Mouse (Mus musculus) retina, postnatal 7 days (tissue): Measurements from ENCODE around the gene Ptpre.
"Not testable (repeated sequence)": the region's sequence is repeated elsewhere in the genome, so short reads cannot be mapped to it uniquely, and the experiment has no call there.

Experiments
- DNase-seq: peaks from one replicate; pipeline ENCODE4 v3.0.0-alpha.2; 2012; ENCODE audit warnings: low read depth, low spot score

Ptpre gene

DNA sequence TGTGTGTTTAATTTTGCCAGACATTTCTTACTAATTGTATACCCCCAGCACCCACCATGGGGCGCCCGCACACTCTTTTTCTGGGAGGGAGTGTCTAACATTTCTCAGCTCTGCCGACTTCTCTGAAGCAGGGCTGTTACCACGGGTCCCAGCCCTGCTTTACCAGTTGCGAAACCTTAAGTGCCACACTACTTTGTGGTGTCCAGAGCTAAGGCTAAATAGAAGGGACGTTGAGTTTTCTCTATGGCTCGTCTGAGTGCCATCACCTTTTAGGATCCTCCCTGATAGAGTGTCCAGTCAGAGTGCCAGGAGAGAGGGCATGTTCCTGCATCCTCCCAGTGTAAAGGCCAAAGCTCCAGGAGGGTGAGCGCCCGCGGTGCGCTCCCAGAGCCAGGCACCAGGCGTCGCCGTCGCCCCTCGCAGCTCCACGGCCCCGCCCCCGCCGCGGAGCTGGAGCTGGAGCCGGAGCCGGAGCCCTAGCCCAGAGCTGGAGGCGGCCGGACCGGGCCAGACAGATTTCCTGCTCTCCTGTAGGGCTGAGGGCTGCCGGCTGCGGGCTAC lies at the start of gene Ptpre:
Gene Ptpre (plus strand): TSS at position 141 of the 561 bp plus-strand sequence.
- peak; percentile 66 for DNase-seq

- no peak for DNase-seq
These were observed 49.0 kb upstream of the Ptpre start for GRCm38 (mm10) chr7:135488214-135488810.

DNA sequence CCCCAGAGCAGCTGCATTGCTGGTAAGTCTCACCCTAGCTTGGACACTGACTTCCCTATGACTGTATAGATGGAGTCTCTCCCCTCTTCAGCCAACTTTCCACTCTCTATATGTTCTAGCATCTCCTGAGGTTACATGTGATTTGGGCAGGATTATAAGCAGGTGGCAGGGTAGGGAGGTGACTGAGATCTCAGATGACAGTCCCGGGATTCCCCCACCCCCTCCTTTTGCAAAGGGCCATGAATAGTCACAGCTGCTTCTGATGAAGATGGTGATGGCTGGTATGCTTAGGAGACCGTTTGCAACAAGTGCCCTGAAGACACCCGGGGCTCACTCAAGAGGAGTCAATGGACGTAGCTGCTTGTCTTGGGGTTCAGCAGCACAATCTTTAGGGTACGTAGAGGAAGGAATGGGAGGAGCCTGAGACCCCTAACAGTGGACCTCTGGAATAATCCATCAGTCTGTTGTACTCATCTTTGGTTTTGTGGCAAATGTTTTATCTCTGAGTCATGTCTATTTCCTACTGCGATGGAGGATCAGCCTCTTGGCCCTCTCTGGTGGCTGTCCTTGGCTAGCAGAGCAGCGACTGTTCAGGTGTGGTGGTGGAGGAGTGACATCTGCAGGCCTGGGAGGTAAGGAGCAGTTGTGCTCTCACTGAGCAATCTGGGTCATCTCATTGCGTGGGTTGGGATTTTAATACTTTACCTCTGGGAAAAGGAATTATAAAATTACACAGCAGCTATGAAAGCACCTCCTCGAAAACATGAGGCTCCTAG lies 47.4 kb upstream of the Ptpre start:
- DNase-seq: no peak

- DNase-seq: no peak
These were observed 46.8 kb upstream of the Ptpre start for GRCm38 (mm10) chr7:135490500-135490886.

- DNase-seq: no peak
These were observed 42.0 kb upstream of the Ptpre start for GRCm38 (mm10) chr7:135495303-135495702.

DNA sequence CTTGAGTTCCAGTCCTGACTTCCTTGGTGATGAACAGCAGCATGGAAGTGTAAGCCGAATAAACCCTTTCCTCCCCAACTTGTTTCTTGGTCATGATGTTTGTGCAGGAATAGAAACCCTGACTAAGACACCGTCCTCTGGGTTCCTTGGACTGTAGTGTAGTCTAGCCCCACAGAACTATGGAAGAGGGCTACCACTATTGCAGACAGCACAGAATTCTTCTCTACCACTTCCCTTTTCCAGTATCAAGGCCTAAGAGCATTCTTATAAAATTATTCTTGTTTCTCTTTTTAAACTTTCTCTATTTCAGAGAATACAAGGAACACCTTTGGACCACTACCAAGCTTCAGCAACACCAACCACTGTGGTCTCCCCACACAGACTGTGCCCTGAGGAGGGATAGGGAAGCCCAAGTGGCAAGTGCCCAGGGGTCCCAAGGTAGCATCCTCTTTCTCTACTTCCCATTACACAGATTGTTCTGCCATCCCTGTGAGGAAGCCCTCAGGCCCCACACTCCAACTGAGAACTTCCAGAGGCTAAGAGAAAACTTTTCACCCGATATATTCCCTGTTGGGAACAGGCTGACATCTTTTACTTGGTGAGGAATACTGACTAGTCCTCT lies 38.6 kb upstream of the Ptpre start:
- DNase-seq: no peak

GRCm38 (mm10) chr7:135499403-135499802 lies 37.9 kb upstream of the Ptpre start:
- no peak for DNase-seq

GRCm38 (mm10) chr7:135506506-135506905 lies 30.8 kb upstream of the Ptpre start:
- not testable (repeated sequence) for DNase-seq

- no peak for DNase-seq
These were observed 28.7 kb upstream of the Ptpre start for GRCm38 (mm10) chr7:135508602-135509001.

DNA sequence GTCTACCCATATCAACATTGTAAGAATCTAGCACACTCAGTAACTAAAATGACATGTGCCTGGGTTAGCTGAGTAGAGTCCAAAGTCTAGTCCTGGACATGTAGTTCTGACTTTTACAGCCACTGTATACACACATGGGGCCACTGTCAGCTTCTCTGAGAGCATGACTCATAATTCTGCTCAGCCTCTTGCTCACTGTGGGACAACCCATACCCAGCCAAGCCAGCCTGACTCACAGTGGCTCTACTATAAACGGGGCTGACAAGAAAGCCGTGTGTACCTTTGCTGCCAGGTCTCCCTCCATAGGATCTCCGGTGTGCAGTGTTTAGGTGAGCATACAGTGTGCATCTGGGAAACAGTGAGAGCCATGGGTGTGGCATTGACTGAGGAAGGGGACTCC lies 28.0 kb upstream of the Ptpre start:
- DNase-seq: no peak

DNA sequence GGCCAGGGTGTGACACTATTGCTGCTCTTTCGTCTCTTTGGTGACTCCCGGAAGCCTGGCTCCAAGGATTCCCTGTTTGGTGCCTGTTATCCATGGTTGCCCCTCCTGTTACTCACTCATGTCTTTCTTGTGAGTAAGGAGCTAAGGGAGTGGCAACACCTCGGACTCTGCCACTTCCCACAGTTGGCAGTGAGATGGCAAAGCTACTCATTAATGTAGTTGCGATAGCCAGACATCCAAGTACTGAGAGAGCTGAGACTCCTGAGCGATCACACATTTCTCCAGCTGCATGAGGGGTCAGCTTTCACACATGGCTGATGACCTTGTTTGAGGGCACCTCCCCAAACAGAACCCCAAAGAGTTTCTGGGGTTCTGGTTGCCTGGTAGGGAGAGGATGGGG lies 26.9 kb upstream of the Ptpre start:
- no peak for DNase-seq

DNA sequence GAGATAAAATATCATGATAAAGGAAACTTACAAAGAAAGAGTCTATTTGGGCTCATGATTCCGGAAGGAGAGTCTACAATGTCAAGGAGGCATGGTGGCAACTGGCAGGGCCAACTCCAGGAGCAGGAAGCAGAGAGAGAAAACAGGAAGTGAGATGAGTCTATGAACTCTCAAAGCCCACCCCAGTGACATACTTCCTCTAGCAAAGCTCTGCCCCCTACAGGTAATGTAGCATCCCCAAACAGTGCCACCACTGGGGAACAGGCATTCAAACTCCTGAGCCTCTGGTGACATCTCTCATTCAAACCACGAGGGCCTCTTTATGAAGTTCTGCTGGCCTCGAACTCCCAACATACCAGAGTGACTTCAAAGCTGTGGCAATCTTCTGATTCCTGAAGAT lies 25.6 kb upstream of the Ptpre start:
- no peak for DNase-seq

- DNase-seq: no peak
These were observed 20.1 kb upstream of the Ptpre start for GRCm38 (mm10) chr7:135517191-135517590.

- no peak for DNase-seq
These were observed 17.0 kb upstream of the Ptpre start for GRCm38 (mm10) chr7:135520241-135520640.

DNA sequence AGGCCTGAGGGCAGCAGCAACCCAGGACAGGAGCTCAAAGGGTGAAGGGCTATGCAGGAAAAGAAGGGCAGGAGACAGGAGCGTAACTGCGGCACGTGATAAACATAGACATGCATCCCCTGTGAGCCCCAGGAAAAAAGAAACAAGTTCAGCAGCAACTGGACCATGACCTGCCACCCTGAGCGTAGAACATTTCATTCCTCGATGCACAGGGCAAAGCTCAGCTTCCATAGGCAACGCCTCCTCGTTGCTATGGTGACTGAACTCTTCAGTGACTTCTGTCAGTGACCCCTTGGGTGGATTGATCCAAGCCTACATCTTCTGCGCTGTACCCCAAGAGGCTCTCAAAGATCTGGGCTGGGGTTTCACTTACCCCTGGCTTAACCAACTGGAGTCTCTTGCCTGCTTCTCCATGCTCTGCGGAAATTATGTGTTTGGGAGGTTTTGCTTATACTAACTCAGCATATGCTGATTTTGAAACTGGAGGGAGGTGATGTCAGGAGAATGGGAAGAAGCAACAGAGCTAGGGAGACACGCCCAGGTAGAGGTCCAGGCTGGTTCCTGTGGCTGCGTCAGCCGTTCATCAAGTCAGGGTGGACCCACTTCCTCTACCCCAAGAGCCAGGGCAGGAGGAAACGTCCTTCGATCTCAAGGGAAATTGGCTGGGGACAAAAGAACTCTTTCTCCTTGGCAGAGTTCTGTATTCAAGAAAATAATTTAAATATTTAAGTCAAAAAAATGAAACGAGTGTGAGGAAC lies 15.3 kb upstream of the Ptpre start:
- DNase-seq: no peak

DNA sequence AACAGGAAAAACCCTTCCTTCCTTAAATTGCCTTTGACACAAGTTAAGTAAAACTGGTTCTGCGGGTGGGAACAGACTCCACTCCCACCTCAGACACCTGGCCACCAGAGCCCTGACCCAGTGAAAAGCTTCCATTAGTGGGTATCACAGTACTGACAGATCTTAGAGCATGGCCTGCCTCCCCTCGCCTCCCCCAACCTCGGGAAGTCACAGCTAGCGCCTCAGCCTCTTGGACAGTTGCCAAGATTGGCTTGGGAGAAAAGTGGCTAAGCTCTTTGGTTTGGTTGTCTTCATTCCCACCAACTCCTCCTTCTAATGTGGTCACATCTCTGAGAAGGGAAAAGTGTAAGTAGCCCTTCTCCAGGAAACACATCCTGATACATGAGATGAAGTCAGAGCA lies 13.3 kb upstream of the Ptpre start:
- no peak for DNase-seq

- no peak for DNase-seq
These were observed 12.8 kb upstream of the Ptpre start for GRCm38 (mm10) chr7:135524424-135524967.

- no peak for DNase-seq
These were observed 10.6 kb upstream of the Ptpre start for GRCm38 (mm10) chr7:135526574-135527152.

GRCm38 (mm10) chr7:135527169-135527568 lies 10.1 kb upstream of the Ptpre start:
- no peak for DNase-seq

GRCm38 (mm10) chr7:135528515-135528914 lies 8.8 kb upstream of the Ptpre start, which contains the start of gene Clrn3:
Gene Clrn3 (minus strand): TSS chr7:135528654.
- no peak for DNase-seq

DNA sequence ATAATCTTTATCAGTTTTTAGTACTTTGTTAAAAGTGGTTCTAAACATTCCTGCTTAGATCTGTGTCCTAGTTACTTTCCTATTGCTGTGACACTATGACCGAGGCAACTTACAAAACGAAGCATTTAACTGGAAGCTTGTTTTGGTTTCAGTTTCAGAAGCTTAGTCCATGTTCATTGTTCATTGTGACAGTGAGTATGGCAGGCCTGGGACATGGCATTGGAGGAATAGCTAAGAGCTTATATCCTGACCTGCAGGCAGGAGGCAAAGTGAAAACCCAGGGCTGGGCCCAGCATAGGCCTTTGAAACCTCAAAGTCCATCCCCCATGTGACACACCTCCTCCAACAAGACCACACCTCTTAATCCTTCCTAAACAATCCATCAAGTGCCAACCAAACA lies 8.2 kb upstream of the Ptpre start:
- DNase-seq: no peak
